Mouse (Mus musculus) midbrain, embryonic 10.5 days (tissue): ENCODE data around the gene Il12rb1. TPM values are rescaled to one million over a fixed set of nuclear protein-coding genes. Genes with fewer than 3 reads are reported as not detected.

Experiments used
- DNase-seq: peaks from one replicate; pipeline ENCODE4 v3.0.0-alpha.2; 2017; ENCODE audit warnings: low spot score
- H3K27ac ChIP-seq: fragments of 300-500 bp; sonication (generic); replicated peaks from 2 replicates; pipeline ENCODE4 v1.5.1; 2016; ENCODE audit warnings: mild to moderate bottlenecking
- H3K27me3 ChIP-seq: fragments of 300-500 bp; sonication (generic); 2 replicates; pipeline ENCODE4 v1.6.1; 2016; ENCODE audit warnings: low read depth, mild to moderate bottlenecking; ENCODE audit not compliant: poor library complexity, severe bottlenecking
- H3K36me3 ChIP-seq: fragments of 300-500 bp; sonication (generic); 2 replicates; pipeline ENCODE4 v1.6.1; 2016; ENCODE audit warnings: mild to moderate bottlenecking, moderate library complexity
- H3K4me1 ChIP-seq: fragments of 300-500 bp; sonication (generic); 2 replicates; pipeline ENCODE4 v1.6.1; 2016
- H3K4me3 ChIP-seq: fragments of 300-500 bp; sonication (generic); 2 replicates; pipeline ENCODE4 v1.5.1; 2016; ENCODE audit warnings: mild to moderate bottlenecking, moderate library complexity
- H3K9me3 ChIP-seq: fragments of 300-500 bp; sonication (generic); replicated peaks from 2 replicates; pipeline ENCODE4 v1.6.1; 2016; ENCODE audit warnings: mild to moderate bottlenecking
- WGBS: fragments of 180-500 bp; shearing (Covaris S2); methylation state at CpG from one replicate; pipeline ENCODE4 v1.1.7; 2016; 5-methylcytosine and 5-hydroxymethylcytosine counted together
- polyA plus RNA-seq: library from polyadenylated mRNA; unstranded; fragments of >200 nt; fragmentation: Nextera tagmentation; extraction: Ambion mirVana; gene quantifications from 2 replicates; pipeline ENCODE4 v1.2.1, GENCODE M21; 2016

Gene Il12rb1
- polyA plus RNA-seq = 0.05 and 0.11 TPM in 2 replicates

DNA sequence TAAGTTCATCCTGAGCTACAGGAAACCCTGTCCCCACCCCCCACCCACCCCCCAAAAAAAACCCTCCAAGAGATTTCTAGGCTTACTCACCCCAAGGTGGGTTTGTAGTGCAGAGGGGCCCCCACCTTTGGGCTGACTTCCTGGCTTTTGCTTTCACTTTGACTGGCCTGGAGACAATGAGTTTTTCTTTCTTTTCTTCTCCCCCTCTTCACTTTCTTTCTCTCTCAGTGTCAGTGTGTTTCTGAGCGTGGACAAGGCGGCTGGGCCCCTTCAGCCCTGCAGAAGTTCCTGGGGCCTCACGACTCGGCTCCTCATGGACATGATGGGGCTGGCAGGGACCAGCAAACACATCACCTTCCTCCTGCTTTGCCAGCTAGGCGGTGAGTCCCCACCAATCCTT lies at the start of gene Il12rb1:
Gene Il12rb1, plus strand, starts transcription at position 211 of the 400 bp plus-strand sequence.
- Histone ChIP-seq H3K4me3 (no peak within 1 kb of the TSS), H3K27me3 (peaks cover 83% of the 10 kb centered on the region), H3K36me3 (no peaks in the 10 kb centered on the region), H3K4me1 (peaks cover 31% of the 10 kb centered on the region), H3K9me3 (no peaks in the 10 kb centered on the region), H3K27ac (0 out of 2 replicates have a peak within 1 kb of the TSS, but pooled peaks have one; percentile 33)
- WGBS = 75% methylated on average over 5 of the region's 5 CpGs
- DNase-seq = no peak

DNA sequence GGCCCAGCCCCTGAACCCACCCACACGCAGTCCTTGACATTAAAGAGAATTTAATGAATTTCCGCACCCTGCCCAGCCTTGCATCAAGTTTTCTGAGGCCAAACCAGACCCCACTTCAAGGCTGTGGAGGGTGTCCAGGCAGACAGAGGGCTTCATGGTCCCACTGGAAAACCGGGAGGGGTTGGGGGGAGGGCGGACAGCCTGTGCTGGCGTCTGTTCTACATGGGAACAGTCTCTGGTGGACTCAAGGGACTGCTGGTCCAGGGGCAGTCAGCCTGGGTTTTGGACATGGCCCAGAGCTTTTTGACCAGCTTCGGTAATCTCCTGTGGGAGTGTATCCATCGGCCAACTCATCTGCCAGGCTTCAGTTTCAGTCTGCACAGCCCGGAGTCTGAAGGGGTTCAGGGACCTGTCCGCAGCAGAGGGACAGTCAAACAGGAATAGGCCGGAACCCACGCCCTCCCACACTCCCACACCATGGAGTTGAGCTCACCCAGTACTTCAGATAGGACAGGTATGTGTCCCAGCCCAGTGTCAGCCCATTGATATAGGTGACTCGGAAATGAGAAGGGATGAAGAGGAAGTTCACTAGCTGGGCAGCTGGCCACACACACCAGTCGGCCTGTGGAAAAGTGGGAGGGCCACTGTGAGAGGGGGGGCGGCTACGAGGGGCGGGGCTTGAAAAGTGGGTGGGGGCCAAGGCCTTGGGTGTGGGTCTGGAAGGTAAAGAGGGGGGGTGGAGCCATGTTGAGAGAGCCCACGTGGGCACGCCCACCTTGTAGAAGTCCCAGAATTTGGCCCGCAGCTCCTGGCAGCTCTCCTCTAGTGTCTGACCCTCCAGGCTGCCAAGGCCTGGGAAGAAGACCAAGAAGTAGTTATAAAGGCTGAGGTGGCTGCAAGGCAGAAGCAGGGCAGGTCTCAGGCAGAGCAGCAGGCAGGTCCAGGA lies 49.4 kb upstream of the Il12rb1 start:
- Histone ChIP-seq H3K4me1 (peaks cover 59% of the 10 kb centered on the region), H3K4me3 (peak overlapping the region; percentile 80; the same call in 1 of the 2 replicates), H3K9me3 (no peaks in the 10 kb centered on the region), H3K36me3 (peaks cover 24% of the 10 kb centered on the region), H3K27me3 (peaks cover 24% of the 10 kb centered on the region), H3K27ac (no peak overlapping the region)
- WGBS = 74% methylated on average over 19 of the region's 19 CpGs
- no peak for DNase-seq

DNA sequence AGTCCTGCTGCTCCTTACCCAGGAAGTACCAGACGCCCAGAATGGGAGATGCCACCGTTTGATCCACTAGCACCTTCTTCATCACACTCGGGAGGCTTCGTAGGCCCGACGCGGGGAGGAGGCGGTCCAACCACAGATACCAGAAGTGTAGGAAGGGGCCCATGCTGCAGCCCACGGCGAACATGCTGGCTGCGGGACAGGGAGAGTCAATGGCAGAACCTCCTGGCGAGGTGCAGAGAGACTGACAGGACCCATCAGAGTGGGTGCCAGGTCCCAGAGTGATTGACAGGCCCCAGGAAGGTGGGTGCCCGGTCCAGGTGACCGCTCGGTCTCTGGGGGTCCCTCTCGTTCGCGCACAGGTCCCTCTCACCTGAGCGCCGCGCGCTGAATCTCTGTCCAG lies 47.9 kb upstream of the Il12rb1 start:
- Histone ChIP-seq H3K4me1 (peaks cover 46% of the 10 kb centered on the region), H3K4me3 (peak overlapping the region; percentile 80), H3K36me3 (peaks cover 24% of the 10 kb centered on the region), H3K27ac (peak overlapping the region; percentile 85), H3K27me3 (peaks cover 30% of the 10 kb centered on the region), H3K9me3 (no peaks in the 10 kb centered on the region)
- DNase-seq = no peak
- 2% methylated on average over 22 of the region's 22 CpGs for WGBS

DNA sequence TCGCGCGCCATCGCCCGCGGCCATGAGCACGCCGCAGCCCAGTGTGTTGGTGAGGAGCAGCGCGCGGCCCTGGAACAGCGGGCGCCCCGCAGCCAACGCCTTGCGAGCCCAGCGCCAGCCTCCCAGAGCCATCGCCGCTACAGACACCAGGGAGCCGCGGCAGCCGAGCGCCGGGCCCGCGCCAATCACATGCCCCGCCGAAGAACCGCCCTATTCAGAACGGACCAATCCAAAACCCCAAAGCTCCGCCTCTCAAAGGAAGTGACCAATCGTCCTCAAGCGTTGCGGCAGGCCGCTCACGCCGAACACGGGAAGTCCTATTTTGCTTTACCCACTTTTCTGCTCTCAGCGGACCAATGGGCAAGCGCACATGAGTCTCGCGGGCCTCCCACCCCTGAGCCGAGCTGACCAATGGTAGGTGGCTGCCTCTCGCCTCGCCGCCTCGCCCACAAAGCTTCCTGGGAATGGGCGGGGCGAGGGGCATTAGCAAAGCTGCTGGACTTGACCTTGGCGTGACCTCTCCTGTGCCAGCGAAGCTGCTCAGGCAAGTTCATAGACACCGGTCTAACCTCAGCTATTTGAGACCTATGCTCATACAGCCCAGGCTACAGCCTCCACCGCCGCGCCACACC lies 47.4 kb upstream of the Il12rb1 start, which contains the start of gene Mpv17l2:
Gene Mpv17l2, minus strand, starts transcription at position 172 of the 632 bp plus-strand sequence.
- Histone ChIP-seq H3K27me3 (peaks cover 30% of the 10 kb centered on the region), H3K4me1 (peaks cover 46% of the 10 kb centered on the region), H3K9me3 (no peaks in the 10 kb centered on the region), H3K36me3 (peaks cover 24% of the 10 kb centered on the region), H3K4me3 (peak within 1 kb of the TSS; percentile 80), H3K27ac (peak within 1 kb of the TSS; percentile 85)
- DNase-seq = peak; percentile 98
- under 1% methylated on average over 53 of the region's 55 CpGs for WGBS

DNA sequence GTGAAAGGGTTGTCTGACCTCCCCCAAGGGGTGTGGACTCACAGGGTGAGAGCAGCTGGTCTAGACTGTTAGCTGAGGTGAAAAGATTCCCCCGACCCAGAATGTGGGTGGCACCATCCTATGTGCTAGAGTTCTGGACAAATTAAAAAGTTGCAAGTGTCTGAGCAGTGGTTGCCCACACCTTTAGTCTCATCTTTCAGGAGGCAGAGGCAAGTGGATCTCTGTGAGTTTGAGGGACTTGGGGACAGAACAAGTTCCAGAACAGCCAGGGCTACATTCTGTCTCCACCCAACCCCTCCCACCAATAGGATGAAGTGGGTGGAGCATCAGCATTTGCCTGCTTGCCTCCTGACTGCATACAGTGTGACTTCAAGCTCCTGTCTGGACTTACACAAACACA lies 46.1 kb upstream of the Il12rb1 start:
- Histone ChIP-seq H3K27me3 (peaks cover 36% of the 10 kb centered on the region), H3K4me3 (no peak overlapping the region), H3K4me1 (peaks cover 58% of the 10 kb centered on the region), H3K36me3 (peaks cover 13% of the 10 kb centered on the region), H3K9me3 (no peaks in the 10 kb centered on the region), H3K27ac (no peak overlapping the region)
- DNase-seq = no peak
- WGBS = 89% methylated on average over 1 of the region's 1 CpGs

DNA sequence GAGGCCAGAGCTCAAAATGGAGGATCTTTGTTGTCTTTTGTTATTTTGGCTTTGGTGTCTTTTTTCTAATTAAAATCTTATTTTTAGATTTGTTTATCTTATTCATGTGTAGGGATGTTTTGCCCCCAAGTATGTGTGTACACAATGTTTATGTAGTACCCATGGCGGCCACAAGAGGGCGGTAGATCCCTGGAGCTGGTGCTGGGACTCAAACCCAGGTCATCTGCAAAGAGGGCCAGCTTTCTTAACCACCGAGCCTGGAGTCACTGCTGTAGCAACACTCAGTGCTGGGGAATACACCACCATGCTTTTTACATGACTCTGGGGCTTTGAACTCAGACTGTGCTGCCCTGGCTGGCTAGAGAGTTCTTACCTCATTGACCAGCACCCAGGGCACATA lies 44.9 kb upstream of the Il12rb1 start:
- DNase-seq = peak; percentile 66
- Histone ChIP-seq H3K27ac (no peak overlapping the region), H3K4me3 (no peak overlapping the region), H3K36me3 (peaks cover 10% of the 10 kb centered on the region), H3K9me3 (no peaks in the 10 kb centered on the region), H3K27me3 (peaks cover 48% of the 10 kb centered on the region), H3K4me1 (peaks cover 63% of the 10 kb centered on the region)
- WGBS = 1% methylated on average over 3 of the region's 3 CpGs

DNA sequence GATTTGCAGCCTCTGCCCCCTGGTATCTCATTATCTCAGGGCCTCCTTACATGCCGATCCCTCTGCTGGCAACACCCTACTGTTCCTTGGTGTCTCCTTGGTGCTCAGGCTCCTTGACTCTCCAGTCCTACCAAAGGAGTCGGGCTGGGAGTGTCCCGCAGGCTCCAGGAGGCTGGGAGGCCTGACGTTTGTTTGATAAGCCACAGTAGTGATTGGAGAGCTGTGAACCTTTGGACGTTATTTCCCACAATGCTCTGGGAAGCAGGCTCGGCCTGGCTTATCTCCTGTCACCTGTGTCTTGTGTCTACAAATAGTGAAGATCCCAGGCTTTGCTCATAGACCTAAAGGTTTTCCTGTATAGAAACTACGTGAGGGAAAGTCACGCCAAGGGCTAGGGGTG lies 44.2 kb upstream of the Il12rb1 start:
- WGBS = 84% methylated on average over 8 of the region's 8 CpGs
- Histone ChIP-seq H3K36me3 (peaks cover 16% of the 10 kb centered on the region), H3K4me1 (peaks cover 57% of the 10 kb centered on the region), H3K9me3 (no peaks in the 10 kb centered on the region), H3K27ac (no peak overlapping the region), H3K4me3 (no peak overlapping the region), H3K27me3 (peaks cover 47% of the 10 kb centered on the region)
- no peak for DNase-seq

DNA sequence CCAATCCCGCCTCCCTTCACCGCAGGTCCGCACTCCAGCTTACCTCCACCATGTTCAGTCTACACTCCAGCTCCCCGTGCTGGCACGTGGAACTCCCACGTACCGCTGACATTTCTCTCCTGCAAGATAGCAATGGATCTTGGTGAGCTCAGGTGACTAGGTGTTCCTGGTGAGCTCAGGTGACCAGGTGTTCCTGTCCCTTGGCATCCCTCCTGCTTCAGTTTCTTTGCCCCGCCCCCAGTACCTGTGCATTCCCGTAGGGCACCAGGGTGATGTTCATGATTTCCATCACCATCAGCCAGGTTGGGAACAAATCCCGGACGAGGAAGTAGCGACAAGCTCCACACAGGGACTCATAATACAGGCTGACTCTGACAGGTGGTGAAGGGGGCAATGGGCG lies 43.6 kb upstream of the Il12rb1 start:
- H3K27ac ChIP-seq = no peak overlapping the region
- 94% methylated on average over 13 of the region's 13 CpGs for WGBS
- peaks cover 40% of the 10 kb centered on the region for H3K27me3 ChIP-seq
- H3K9me3 ChIP-seq = no peaks in the 10 kb centered on the region
- H3K36me3 ChIP-seq = peaks cover 21% of the 10 kb centered on the region
- no peak overlapping the region for H3K4me3 ChIP-seq
- DNase-seq = no peak
- H3K4me1 ChIP-seq = peaks cover 53% of the 10 kb centered on the region

DNA sequence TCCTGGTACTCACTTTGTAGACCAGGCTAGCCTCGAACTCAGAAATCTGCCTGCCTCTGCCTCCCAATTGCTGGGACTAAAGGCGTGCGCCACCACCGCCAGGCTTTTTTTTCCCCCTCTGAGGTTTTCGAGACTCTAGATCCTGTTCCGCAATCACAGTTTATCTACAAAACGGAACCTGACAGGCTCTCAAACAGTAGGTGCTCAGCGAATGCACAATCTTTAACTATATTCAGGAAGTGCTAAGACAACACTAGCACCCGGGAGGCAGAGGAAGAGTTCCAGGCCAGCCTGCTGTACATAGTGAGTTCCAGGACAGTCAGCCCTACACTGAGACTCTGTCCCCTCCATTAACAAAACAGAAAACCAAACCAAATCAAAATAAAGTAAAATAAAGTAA lies 42.9 kb upstream of the Il12rb1 start:
- peaks cover 42% of the 10 kb centered on the region for H3K27me3 ChIP-seq
- H3K4me3 ChIP-seq = peak overlapping the region; percentile 55
- DNase-seq = no peak
- H3K36me3 ChIP-seq = peaks cover 27% of the 10 kb centered on the region
- H3K27ac ChIP-seq = no peak overlapping the region
- no peaks in the 10 kb centered on the region for H3K9me3 ChIP-seq
- WGBS = 78% methylated on average over 9 of the region's 9 CpGs
- H3K4me1 ChIP-seq = peaks cover 49% of the 10 kb centered on the region

DNA sequence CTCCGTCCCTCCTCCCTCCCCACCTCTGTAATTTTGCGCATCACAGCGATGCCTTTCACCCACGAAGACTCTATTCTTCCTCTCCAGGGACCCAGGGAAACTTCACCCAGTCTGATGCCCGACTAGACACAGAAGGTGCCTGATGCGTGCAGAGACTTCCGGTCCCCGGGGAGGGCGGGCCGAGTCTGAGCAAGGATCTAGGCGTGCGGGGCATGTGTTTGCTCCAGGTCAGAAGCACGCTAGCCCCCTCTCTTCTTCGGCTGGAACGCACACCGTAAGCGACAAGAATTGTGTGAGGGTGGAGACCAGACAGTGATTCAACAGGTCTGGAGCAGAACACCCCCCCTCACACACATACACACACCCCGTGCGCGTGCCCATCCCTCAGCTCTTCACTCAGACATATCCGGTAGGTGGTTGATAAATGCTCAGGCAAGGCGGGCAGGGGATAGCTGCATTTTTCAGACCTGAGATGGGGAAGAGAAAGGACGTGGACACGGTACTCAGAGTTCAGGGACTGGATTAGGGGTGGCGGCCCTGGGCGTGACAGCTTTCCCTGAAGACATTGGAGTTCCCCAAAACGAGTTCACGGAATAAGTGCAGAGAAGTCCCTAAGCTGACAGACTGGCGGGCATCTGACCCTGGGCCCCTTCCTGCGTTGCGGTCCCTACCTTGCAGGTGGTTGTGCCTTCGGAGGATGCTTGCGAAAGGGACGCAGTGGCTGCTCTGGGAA lies 42.2 kb upstream of the Il12rb1 start:
- Histone ChIP-seq H3K27ac (peak overlapping the region; percentile 58), H3K27me3 (peaks cover 49% of the 10 kb centered on the region), H3K4me1 (peaks cover 42% of the 10 kb centered on the region), H3K36me3 (peaks cover 34% of the 10 kb centered on the region), H3K9me3 (no peaks in the 10 kb centered on the region), H3K4me3 (peak overlapping the region; percentile 55)
- DNase-seq = peak; percentile 47
- 2% methylated on average over 34 of the region's 34 CpGs for WGBS

DNA sequence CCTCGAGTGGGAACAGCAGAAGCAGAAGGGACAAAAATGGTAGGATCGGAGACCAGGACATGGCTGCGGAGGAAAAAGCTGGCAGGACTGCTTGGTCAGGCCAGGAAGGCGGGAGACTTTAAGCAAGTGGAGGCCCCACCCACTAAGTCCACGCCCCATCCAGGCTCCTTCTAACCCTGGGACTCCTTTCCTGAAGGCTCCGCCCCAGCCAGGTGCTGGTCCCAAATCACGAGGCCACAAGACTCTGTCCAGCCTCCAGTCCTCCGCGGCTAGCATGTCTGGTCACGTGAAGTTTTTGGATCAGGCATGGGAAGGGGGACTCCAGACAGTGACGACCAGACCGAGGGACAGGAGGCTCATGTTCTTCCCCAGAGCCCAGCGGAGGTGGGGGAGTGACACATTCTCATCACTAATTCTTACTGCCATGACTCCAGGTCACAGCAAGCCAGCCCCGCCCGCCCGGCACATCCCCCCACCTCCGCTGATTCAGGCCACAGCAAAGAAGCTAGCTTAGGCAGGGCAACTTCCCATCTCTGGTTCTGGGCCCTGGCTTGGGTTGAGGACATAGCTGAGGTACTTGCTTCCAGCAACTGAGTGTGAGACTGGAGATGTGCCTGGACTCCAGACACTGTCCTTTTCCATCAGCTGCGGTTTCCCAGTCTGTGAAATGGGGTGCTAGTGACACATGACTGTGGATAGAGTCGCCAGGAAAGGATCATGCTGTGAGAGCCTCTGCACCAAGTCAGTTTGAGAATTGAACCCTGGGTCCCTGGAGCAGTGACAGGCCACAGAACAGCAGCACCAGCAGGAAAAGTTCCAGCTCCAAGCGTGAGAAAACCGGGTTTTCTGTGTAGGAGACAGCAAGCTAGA lies 41.4 kb upstream of the Il12rb1 start:
- 7% methylated on average over 21 of the region's 21 CpGs for WGBS
- peak overlapping the region; percentile 58 for H3K27ac ChIP-seq
- H3K36me3 ChIP-seq = peaks cover 42% of the 10 kb centered on the region

More for the DNA sequence above, 41.4 kb upstream of the Il12rb1 start:
- peak; percentile 59 for DNase-seq
- peak overlapping the region; percentile 55 for H3K4me3 ChIP-seq
- H3K27me3 ChIP-seq = peaks cover 52% of the 10 kb centered on the region
- no peaks in the 10 kb centered on the region for H3K9me3 ChIP-seq
- peaks cover 35% of the 10 kb centered on the region for H3K4me1 ChIP-seq
